Mouse (Mus musculus): ENCODE data around the gene Nav2. TPM values are rescaled to one million over a fixed set of nuclear protein-coding genes. Genes with fewer than 3 reads are reported as not detected.
A peak's percentile ranks its signal among the peaks of the same experiment; 100 is the strongest.

The Nav2 gene
- total and polyA plus RNA-seq, 3 experiments: 2.0 to 2.7 TPM; not detected in 1

DNA sequence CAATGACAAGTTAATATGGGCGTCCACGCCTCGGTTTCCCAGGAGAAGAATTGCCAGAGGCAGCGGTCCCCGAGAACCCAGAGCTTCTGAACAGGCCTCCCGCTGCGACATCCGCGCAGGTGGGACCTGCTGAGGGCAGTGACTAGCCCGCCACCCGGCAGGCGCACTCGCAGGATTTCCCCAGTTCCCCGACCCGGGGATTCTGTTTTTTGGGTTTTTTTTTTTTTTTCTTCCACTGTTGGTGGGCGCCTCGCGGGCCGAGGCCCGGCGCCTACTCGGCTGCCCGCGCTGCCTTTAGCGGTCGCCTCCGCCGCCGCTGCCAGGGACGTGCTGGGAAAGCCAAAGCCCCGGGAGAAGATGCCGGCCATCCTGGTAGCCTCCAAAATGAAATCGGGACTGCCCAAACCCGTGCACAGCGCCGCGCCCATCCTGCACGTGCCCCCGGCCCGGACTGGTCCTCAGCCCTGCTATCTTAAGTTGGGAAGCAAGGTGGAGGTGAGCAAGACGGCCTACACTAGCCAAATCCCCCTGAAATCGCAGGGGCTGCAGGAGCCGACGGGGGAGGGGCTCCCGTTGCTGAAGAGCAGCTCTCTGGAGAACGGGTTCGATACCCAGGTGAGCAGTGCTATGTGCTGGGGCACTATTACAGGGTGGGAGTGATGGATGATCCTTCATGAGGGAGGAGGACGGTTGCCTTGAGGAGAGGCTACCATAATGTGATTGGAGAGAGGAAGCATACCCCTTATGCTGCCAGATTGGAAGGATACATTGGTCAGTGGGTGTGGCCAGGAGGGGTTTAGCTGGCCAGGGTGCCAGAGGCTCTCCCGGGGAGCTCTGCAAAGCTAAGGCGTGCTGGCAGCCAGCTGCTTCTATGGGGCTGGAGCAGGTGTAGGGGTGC, 338.3 kb downstream of the Nav2 start:
- peaks cover 4% of the 10 kb centered on the region for H3K79me2 ChIP-seq (ENCODE audit: control insufficient read depth, insufficient read depth, low read length, poor library complexity)
- H3K27ac ChIP-seq (ENCODE audit: control insufficient read depth, low read depth, low read length): no peak overlapping the region
- peaks cover 0 to 2% of the 10 kb centered on the region in 2 experiments; a peak in 1 of 4 replicates for H3K27me3 ChIP-seq (ENCODE audit: control insufficient read depth in 1 of 2, insufficient read depth in 2 of 2, low read length in 2 of 2)
- H3K4me3 ChIP-seq (ENCODE audit: control insufficient read depth in 1 of 2, insufficient read depth in 1 of 2, low read depth in 2 of 2, low read length in 2 of 2): peak overlapping the region; percentile 48 to 75
- H3K36me3 ChIP-seq (ENCODE audit: control insufficient read depth in 1 of 2, insufficient read depth in 2 of 2, low read length in 2 of 2): peaks cover 0 to 31% of the 10 kb centered on the region in 2 experiments; a peak in 2 of 4 replicates
- peak overlapping the region; percentile 71 for H3K9ac ChIP-seq (ENCODE audit: control insufficient read depth, low read depth, low read length, poor library complexity, severe bottlenecking)
- H3K9me3 ChIP-seq (replicated peaks; ENCODE audit: insufficient read depth, low read length): no peaks in the 10 kb centered on the region
- peaks cover 7 to 36% of the 10 kb centered on the region in 2 experiments for H3K4me1 ChIP-seq (ENCODE audit: control insufficient read depth in 1 of 2, insufficient read depth in 2 of 2, low read length in 2 of 2)
- DNase-seq (ENCODE audit: low read depth, low spot score): peak; percentile 39
- TF ChIP-seq JUND (IDR thresholded peaks at IDR 0.05; ENCODE audit: low read depth, low read length): no peak
- TF ChIP-seq ZNF384 (IDR thresholded peaks at IDR 0.05; ENCODE audit: low read depth, low read length): peak; percentile 50; the same call in 1 of the 2 replicates
- no peak for TF ChIP-seq MYC (IDR thresholded peaks at IDR 0.05; ENCODE audit: low read depth, low read length)
- TF ChIP-seq USF2 (IDR thresholded peaks at IDR 0.05; ENCODE audit: borderline replicate concordance in 1 of 2, insufficient read depth in 1 of 2, low read depth in 1 of 2, low read length in 2 of 2): no peak
- no peak for TF ChIP-seq NRF1 (IDR thresholded peaks at IDR 0.05; ENCODE audit: insufficient read depth, low read depth, low read length, poor library complexity, severe bottlenecking)
- TF ChIP-seq ZMIZ1 (IDR thresholded peaks at IDR 0.05; ENCODE audit: low read depth, low read length): no peak
- TF ChIP-seq BHLHE40 (IDR thresholded peaks at IDR 0.05; ENCODE audit: borderline replicate concordance, low read depth, low read length): peak; percentile 72; the same call in 1 of the 2 replicates
- 0 out of 2 replicates have a peak, but pooled peaks have one; percentile 1 for TF ChIP-seq MAX (IDR thresholded peaks at IDR 0.05; ENCODE audit: low read length)
- TF ChIP-seq SIN3A (IDR thresholded peaks at IDR 0.05; ENCODE audit: low read length): no peak; the same call in 1 of the 2 replicates
- no peak for TF ChIP-seq ZC3H11A (IDR thresholded peaks at IDR 0.05; ENCODE audit: low read depth, low read length)
- TF ChIP-seq MXI1 (IDR thresholded peaks at IDR 0.05; ENCODE audit: low read depth, low read length): peak; percentile 54; the same call in 1 of the 2 replicates
- no peak for TF ChIP-seq POLR2A (IDR thresholded peaks at IDR 0.05; ENCODE audit: control insufficient read depth in 1 of 2, insufficient read depth in 1 of 2, low read depth in 1 of 2, low read length in 2 of 2, poor library complexity in 1 of 2)
- TF ChIP-seq SMC3 (IDR thresholded peaks at IDR 0.05; ENCODE audit: low read depth, low read length): no peak
- TF ChIP-seq POLR2AphosphoS2 (IDR thresholded peaks at IDR 0.05; ENCODE audit: low read length): no peak
- no peak for TF ChIP-seq GATA1 (IDR thresholded peaks at IDR 0.05; ENCODE audit: low read depth, low read length)
- TF ChIP-seq KAT2A (conservative IDR thresholded peaks at IDR 0.05; ENCODE audit: low read depth, low read length): no peak
- TF ChIP-seq NELFE (IDR thresholded peaks at IDR 0.05; ENCODE audit: low read depth, low read length): no peak

GRCm38 (mm10) chr7:49247744-49248331, 339.3 kb downstream of the Nav2 start:
- Histone ChIP-seq H3K27ac (ENCODE audit: control insufficient read depth, low read depth, low read length) (no peak overlapping the region), H3K27me3 (ENCODE audit: control insufficient read depth in 1 of 2, insufficient read depth in 2 of 2, low read length in 2 of 2) (peaks cover 0 to 2% of the 10 kb centered on the region in 2 experiments; a peak in 1 of 4 replicates), H3K9ac (ENCODE audit: control insufficient read depth, low read depth, low read length, poor library complexity, severe bottlenecking) (peak overlapping the region; percentile 71), H3K4me1 (ENCODE audit: control insufficient read depth in 1 of 2, insufficient read depth in 2 of 2, low read length in 2 of 2) (peaks cover 15 to 46% of the 10 kb centered on the region in 2 experiments), H3K36me3 (ENCODE audit: control insufficient read depth in 1 of 2, insufficient read depth in 2 of 2, low read length in 2 of 2) (peaks cover 0 to 40% of the 10 kb centered on the region in 2 experiments; a peak in 2 of 4 replicates), H3K9me3 (replicated peaks; ENCODE audit: insufficient read depth, low read length) (no peaks in the 10 kb centered on the region), H3K4me3 (ENCODE audit: control insufficient read depth in 1 of 2, insufficient read depth in 1 of 2, low read depth in 2 of 2, low read length in 2 of 2) (peak overlapping the region; percentile 48 to 75), H3K79me2 (ENCODE audit: control insufficient read depth, insufficient read depth, low read length, poor library complexity) (peaks cover 4% of the 10 kb centered on the region)
- DNase-seq (ENCODE audit: low read depth, low spot score): peak; percentile 65
- TF ChIP-seq GABPA (IDR thresholded peaks at IDR 0.05; ENCODE audit: low read depth, low read length) (no peak), CTCF (IDR thresholded peaks at IDR 0.05 in 2 of 3, conservative IDR thresholded peaks at IDR 0.05 in 1 of 3; ENCODE audit: control insufficient read depth in 1 of 3, insufficient read depth in 1 of 3, low read depth in 2 of 3, low read length in 3 of 3, poor library complexity in 1 of 3, severe bottlenecking in 1 of 3) (no peak), MAFK (IDR thresholded peaks at IDR 0.05; ENCODE audit: borderline replicate concordance, low read depth, low read length) (no peak), SIN3A (IDR thresholded peaks at IDR 0.05; ENCODE audit: low read length) (0 out of 2 replicates have a peak, but pooled peaks have one; percentile 28), E2F4 (IDR thresholded peaks at IDR 0.05; ENCODE audit: borderline replicate concordance, low read depth, low read length) (no peak), ETS1 (IDR thresholded peaks at IDR 0.05; ENCODE audit: low read depth, low read length) (no peak; the same call in 1 of the 2 replicates), SMC3 (IDR thresholded peaks at IDR 0.05; ENCODE audit: low read depth, low read length) (no peak), TBP (IDR thresholded peaks at IDR 0.05; ENCODE audit: low read depth, low read length) (no peak)

All from MEL (cell line).